Mouse (Mus musculus) bone marrow, adult 2 months (tissue): Measurements from ENCODE around the gene Krtap1-4. TPM values are rescaled to one million over a fixed set of nuclear protein-coding genes. Genes with fewer than 3 reads are reported as not detected.

ENCODE experiments used
- H3K27ac ChIP-seq: fragments of 200-500 bp; 2 replicates; pipeline ENCODE4 v1.5.1; 2012; ENCODE audit warnings: low read depth, mild to moderate bottlenecking, control low read depth, inconsistent platforms, low read length; ENCODE audit not compliant: control insufficient read depth, poor library complexity, insufficient read depth
- H3K4me1 ChIP-seq: fragments of 200-500 bp; 2 replicates; pipeline ENCODE4 v1.6.1; 2011; ENCODE audit warnings: low read length; ENCODE audit not compliant: control insufficient read depth, insufficient read depth
- H3K4me3 ChIP-seq: fragments of 200-500 bp; replicated peaks from 2 replicates; pipeline ENCODE3; 2011; ENCODE audit warnings: mild to moderate bottlenecking, low read depth, low read length, control low read depth; ENCODE audit not compliant: control insufficient read depth
- CTCF ChIP-seq: fragments of 200-500 bp; IDR thresholded peaks from 2 replicates; pipeline ENCODE4 v1.5.1; 2011; ENCODE audit warnings: low read length, control low read depth; ENCODE audit not compliant: control insufficient read depth, insufficient read depth
- POLR2A ChIP-seq: fragments of 200-500 bp; IDR thresholded peaks from 2 replicates; pipeline ENCODE4 v1.6.1; 2011; ENCODE audit warnings: low read depth, mild to moderate bottlenecking, control low read depth, low read length, borderline replicate concordance; ENCODE audit not compliant: control insufficient read depth
- WGBS: fragments of 180-500 bp; shearing (Covaris S2); methylation state at CpG from one replicate; pipeline ENCODE4 v1.1.7; 2018; 5-methylcytosine and 5-hydroxymethylcytosine counted together
- polyA plus RNA-seq: library from polyadenylated mRNA; stranded (reverse); fragments of >200 nt; gene quantifications from 2 replicates; pipeline ENCODE4 v1.2.4, GENCODE M21; 2011; ENCODE audit warnings: low replicate concordance; ENCODE audit not compliant: missing spikeins, insufficient read depth, insufficient read length

Krtap1-4 gene
- polyA plus RNA-seq, 1 experiment, result not detected

GRCm38 (mm10) chr11:99590981-99591380 is 7.5 kb upstream of the Krtap1-4 start, which contains the start of gene Krtap1-3:
Gene Krtap1-3, minus strand, starts transcription at chr11:99591339.
- no peak within 1 kb of the TSS for H3K4me3 ChIP-seq
- no peak within 1 kb of the TSS for H3K27ac ChIP-seq
- WGBS, result 70% methylated on average over 6 of the region's 6 CpGs
- H3K4me1 ChIP-seq, result no peaks in the 10 kb centered on the region
- no peak for TF ChIP-seq POLR2A
- TF ChIP-seq CTCF, result no peak

DNA sequence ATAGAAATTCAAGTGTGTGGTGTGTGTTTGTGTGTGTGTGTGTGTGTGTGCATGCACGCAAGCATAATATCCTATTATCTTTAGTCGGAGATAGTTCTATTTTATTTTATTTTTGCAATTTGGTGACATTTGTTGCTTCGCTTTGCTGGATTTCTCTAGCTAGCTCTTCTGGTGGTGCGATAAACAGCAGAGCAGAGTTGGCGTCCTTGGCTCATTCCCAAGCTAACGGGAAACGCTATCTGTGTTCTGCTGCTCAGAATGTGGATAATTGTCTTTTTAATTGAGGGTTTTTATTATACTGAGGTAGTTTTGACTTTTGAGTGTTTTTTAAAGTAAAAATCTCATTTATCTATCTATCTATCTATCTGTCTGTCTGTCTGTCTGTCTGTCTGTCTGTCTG is 1.6 kb upstream of the Krtap1-4 start:
- WGBS, result 91% methylated on average over 7 of the region's 7 CpGs

GRCm38 (mm10) chr11:99581564-99581963 is 1.9 kb downstream of the Krtap1-4 start:
- 77% methylated on average over 6 of the region's 6 CpGs for WGBS
- Histone ChIP-seq H3K27ac (no peak overlapping the region), H3K4me1 (no peaks in the 10 kb centered on the region), H3K4me3 (no peak overlapping the region)
- TF ChIP-seq CTCF (no peak), POLR2A (no peak)

More for the DNA sequence above, 1.6 kb upstream of the Krtap1-4 start:
- TF ChIP-seq CTCF (no peak), POLR2A (no peak)
- H3K4me1 ChIP-seq, result no peaks in the 10 kb centered on the region
- H3K4me3 ChIP-seq, result no peak overlapping the region
- H3K27ac ChIP-seq, result no peak overlapping the region

DNA sequence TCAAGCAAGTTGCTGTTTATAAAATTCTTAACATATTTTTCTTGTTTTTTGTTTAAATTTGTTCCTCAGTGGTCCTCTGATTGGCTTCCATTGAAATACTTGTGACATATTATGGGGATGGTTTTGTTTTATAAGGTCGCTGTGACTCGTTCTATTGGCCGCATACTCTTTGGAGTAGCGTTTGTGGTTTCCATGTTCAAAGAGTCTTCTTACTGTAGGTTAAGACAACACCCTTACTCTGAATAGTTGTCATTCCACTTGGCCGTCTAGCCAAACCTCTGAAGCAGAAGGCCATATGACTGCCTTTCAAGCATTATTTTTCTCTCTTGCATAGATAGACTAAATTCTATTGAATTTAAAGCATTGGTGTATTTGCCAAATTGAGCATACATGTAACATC is 2.4 kb downstream of the Krtap1-4 start:
- Histone ChIP-seq H3K27ac (no peak overlapping the region), H3K4me3 (no peak overlapping the region), H3K4me1 (no peaks in the 10 kb centered on the region)
- WGBS, result 91% methylated on average over 5 of the region's 5 CpGs
- TF ChIP-seq POLR2A (no peak), CTCF (no peak)

GRCm38 (mm10) chr11:99580636-99581035 is 2.8 kb downstream of the Krtap1-4 start, which contains the start of gene Krtap1-5:
Gene Krtap1-5, minus strand, starts transcription at chr11:99581016.
- TF ChIP-seq CTCF (no peak), POLR2A (no peak)
- Histone ChIP-seq H3K4me1 (no peaks in the 10 kb centered on the region), H3K27ac (no peak within 1 kb of the TSS), H3K4me3 (no peak within 1 kb of the TSS)
- WGBS, result 75% methylated on average over 6 of the region's 6 CpGs

- Histone ChIP-seq H3K4me3 (no peak overlapping the region), H3K4me1 (no peaks in the 10 kb centered on the region; the same call in 1 of the 2 replicates), H3K27ac (no peak overlapping the region)
- WGBS, result under 1% methylated on average over 7 of the region's 7 CpGs
- TF ChIP-seq POLR2A (no peak), CTCF (peak; percentile 45; the same call in 1 of the 2 replicates)
Measured at GRCm38 (mm10) chr11:99574106-99574505, 9.3 kb downstream of the Krtap1-4 start.

GRCm38 (mm10) chr11:99573164-99573563 is 10.3 kb downstream of the Krtap1-4 start:
- no peak for TF ChIP-seq POLR2A
- no peak for TF ChIP-seq CTCF
- H3K27ac ChIP-seq, result no peak overlapping the region
- 61% methylated on average over 4 of the region's 4 CpGs for WGBS
- H3K4me1 ChIP-seq, result no peaks in the 10 kb centered on the region; the same call in 1 of the 2 replicates
- H3K4me3 ChIP-seq, result no peak overlapping the region

GRCm38 (mm10) chr11:99566530-99566929 is 16.9 kb downstream of the Krtap1-4 start, which contains the start of gene Krtap3-1:
Gene Krtap3-1, minus strand, starts transcription at chr11:99566630.
- H3K27ac ChIP-seq, result no peak within 1 kb of the TSS
- WGBS, result 81% methylated on average over 7 of the region's 7 CpGs
- TF ChIP-seq CTCF, result no peak
- TF ChIP-seq POLR2A, result no peak
- H3K4me3 ChIP-seq, result no peak within 1 kb of the TSS
- no peaks in the 10 kb centered on the region; the same call in 1 of the 2 replicates for H3K4me1 ChIP-seq

- Histone ChIP-seq H3K4me3 (no peak overlapping the region), H3K4me1 (no peaks in the 10 kb centered on the region), H3K27ac (no peak overlapping the region)
- WGBS, result 73% methylated on average over 6 of the region's 6 CpGs
- TF ChIP-seq POLR2A (no peak), CTCF (no peak)
Measured at GRCm38 (mm10) chr11:99562580-99562979, 20.9 kb downstream of the Krtap1-4 start.
